In the genomic region with DNA sequence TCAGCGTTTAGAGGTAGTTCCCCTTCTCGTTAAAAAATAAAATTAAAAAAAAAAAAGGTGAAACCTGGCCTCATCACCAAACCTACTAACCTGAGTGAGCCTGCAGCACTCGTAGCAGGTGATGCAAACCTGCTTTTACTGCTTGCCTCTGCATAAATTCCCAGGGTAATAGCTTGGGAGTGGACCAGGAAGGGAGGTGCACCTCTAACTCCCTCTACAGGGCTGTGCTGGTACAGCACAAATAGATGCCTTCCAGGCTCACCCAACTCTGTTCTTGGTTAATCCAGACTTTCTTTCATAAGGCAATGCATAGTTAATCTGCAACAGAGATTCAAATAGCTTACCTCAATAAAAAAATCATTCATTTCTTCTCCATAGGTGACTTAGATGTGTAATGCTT, we compare ENCODE assay signal across 1 mouse cellular context.
TF ChIP-seq lines count a peak whose summit lies in the region.

No protein-coding gene starts in this region.

TF ChIP-seq in CH12.LX, 34 proteins besides CTCF, POLR2A, EP300 and RAD21 (continued from another document):
- TF ChIP-seq KAT2A (IDR thresholded peaks at IDR 0.05; ENCODE audit: insufficient replicate concordance, low read length) (no peak), BHLHE40 (IDR thresholded peaks at IDR 0.05; ENCODE audit: low read depth, low read length) (no peak), HCFC1 (IDR thresholded peaks at IDR 0.05; ENCODE audit: low read depth, low read length) (no peak)
TF ChIP-seq in CH12.LX: peak in this region for 3.
